Mouse (Mus musculus): ENCODE measurements around the gene Gm20388. TPM values are rescaled to one million over a fixed set of nuclear protein-coding genes. Genes with fewer than 3 reads are reported as not detected.

Gene Gm20388
- total RNA-seq, 1 experiment from 2014 or later = 18.4 TPM

DNA sequence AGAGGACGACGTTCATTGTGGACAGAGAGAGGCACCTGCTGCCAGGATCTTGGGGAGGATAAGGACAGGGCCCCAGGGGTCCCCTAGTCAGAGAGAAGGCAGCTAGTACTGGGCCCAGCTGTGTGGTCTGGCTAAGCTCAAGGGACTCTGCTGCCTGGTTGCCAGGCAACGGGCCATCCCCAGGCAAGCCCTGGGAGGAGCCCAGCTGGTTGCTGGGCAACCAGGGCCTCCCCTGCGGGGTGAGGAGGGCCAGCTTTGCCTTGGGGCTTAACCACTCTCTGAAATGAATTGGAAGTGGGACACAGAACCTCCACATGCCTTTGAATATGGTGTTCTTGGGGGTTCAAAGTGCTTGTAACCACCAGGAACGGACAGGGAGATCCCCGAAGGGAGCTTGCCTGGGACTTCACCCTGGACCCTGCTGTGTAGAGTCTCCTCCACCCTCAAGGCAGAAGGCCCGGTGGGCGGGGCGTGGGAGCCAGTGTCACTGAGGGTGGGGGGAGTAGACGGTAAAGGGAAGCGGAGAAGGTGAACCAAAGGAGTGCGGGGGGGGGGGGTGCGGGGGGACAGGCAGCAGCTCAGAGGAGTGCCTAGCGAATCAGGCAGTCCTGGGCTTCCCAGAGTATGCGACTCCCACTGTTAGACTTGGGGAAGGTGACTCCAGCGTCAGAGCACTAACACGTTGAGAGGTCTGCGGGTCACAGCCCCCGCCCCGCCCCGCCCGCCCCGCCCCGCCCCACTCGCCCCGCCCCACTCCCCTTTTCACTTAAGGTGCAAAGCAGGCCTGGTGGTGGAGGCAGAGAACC lies 266.9 kb downstream of the Gm20388 start, which contains the start of gene Fam92b:
TSS of gene Fam92b (minus strand) at position 149 of the 806 bp plus-strand sequence.
- ATAC-seq (replicated peaks in 1 of 2; ENCODE audit: insufficient read depth in 1 of 2, low FRiP score in 2 of 2, low TSS enrichment in 1 of 2, low read depth in 1 of 2, poor library complexity in 2 of 2, severe bottlenecking in 2 of 2) = peak; percentile 59 to 60

DNA sequence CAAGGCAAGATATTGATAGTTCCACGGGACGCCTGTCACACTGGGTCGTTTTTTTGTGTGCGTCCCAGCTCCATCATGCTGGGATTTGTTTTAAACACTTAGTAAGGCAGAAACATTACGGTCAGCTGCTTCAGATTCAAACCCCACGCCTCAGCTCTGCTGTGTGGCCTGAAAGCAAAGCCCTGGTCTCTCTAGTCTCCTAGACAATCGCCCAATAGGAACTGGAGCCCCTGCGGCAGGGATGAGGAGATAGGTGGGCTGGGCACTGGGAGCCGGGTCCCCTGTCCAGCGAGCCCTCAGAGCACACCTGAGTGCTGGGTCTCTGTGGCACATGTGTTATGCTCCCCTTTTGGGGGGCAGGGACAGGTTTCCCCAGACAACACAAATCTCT lies 267.5 kb downstream of the Gm20388 start:
- ATAC-seq (replicated peaks in 1 of 2; ENCODE audit: insufficient read depth in 1 of 2, low FRiP score in 2 of 2, low TSS enrichment in 1 of 2, low read depth in 1 of 2, poor library complexity in 2 of 2, severe bottlenecking in 2 of 2) = no peak

DNA sequence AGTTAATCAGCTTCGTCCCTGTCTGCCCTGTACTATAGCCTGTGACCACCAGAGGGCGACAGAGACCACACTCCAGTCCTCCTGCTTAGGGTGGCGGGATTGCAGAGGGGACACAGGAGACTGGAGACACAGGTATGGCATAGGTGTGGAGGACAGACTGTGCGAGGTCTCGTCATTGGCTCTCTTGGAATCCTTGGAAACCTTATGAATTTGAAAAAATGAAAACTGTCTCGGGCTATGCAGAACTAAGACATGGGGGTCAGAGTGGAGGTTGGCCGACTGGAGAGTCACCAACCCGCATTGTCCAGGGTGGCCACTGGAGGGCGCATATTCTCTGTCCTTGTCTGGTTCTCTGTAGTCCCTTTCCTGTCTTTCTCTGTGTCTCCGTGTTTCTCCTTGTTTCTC lies 268.4 kb downstream of the Gm20388 start:
- peak; percentile 79 to 80 for ATAC-seq (replicated peaks in 1 of 2; ENCODE audit: insufficient read depth in 1 of 2, low FRiP score in 2 of 2, low TSS enrichment in 1 of 2, low read depth in 1 of 2, poor library complexity in 2 of 2, severe bottlenecking in 2 of 2)

DNA sequence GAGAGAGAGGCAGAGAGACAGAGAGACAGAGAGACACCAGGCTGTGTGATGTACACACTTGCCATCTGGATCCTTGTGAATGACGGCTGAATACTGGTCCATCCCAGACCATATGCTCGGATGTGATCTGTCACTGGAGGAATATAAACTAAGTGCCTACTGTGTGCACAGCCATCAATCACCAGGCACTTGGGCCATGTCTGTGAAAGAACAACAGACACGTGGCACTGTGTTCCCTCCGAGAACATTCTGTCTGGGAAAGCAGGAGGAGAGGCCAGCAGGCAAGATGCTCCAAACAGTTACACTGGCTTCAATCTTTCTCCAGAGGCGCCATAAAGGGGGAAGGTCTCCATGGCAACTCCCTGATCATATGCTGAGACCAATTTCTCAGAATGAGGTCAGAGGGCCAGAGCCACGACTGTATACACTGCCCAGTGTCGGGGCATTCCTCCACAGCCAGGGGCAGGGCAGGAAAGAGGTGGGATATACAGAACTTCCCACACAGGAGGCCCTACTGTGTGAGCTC lies 269.9 kb downstream of the Gm20388 start:
- ATAC-seq (replicated peaks in 1 of 2; ENCODE audit: insufficient read depth in 1 of 2, low FRiP score in 2 of 2, low TSS enrichment in 1 of 2, low read depth in 1 of 2, poor library complexity in 2 of 2, severe bottlenecking in 2 of 2) = no peak

DNA sequence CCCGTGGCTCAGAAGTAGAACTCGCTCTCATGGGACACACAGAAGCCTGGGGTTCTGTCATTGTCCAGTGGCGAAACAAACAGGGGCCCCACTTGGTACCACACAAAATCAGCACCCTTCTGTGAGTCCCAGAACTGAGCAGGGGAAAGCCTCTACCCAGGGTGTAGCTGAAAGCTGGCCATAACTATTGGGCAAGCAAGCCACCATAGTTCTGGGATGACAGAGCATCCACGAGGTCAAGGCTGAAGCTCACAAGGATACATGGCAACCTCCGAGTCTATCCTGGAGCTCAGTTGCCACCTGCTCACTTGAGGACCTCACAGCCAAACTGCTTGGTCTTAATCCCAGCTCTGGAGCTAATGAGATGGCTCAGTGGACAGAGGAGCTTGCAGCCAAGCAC lies 270.6 kb downstream of the Gm20388 start:
- ATAC-seq (replicated peaks in 1 of 2; ENCODE audit: insufficient read depth in 1 of 2, low FRiP score in 2 of 2, low TSS enrichment in 1 of 2, low read depth in 1 of 2, poor library complexity in 2 of 2, severe bottlenecking in 2 of 2) = no peak

DNA sequence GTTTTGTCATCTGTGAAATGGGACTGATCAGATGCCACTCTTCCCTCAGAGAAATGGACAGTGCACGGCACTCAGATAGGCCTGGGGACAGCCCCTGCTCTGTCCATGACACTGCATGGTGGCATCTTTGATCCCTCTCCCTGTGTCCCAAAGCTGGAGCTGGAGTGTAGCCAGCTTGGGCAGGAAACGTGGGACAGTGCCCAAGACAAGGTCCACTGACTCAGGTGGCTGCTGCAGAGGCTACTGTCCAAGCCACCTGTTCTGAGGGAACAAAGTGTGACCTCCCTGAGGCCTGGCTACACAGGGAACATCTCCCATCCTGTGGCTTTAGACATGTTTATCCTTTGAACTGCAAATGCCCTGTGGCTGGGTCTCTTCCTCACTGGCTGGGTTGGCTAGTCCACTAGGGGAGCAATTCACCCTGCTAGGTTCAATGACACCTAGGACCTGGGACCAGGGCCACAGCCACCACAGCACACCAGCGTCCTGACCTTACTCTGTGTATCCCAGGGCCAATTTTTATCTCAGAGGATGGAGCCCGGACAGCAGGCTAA lies 271.3 kb downstream of the Gm20388 start:
- ATAC-seq (replicated peaks in 1 of 2; ENCODE audit: insufficient read depth in 1 of 2, low FRiP score in 2 of 2, low TSS enrichment in 1 of 2, low read depth in 1 of 2, poor library complexity in 2 of 2, severe bottlenecking in 2 of 2) = no peak

DNA sequence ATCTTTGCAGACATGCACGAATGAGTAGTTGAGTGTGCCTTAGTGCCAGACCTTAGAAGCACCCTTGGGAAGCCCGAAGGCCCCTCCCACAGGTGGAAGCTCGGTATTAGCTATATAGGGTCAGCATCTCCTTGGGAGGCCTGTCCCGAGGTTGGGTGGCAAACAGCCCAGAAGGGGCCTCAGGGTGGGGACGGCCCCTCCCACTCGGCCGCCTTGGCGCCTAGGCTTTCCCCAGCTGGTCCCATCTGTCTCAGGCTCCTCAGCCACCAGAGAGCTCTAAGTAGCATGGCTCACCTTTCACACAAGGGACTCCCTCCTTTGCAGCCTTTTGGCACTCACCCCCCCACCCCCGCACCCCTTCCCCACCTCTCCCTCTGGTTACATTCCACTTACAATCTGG lies 273.7 kb downstream of the Gm20388 start:
- no peak for ATAC-seq (replicated peaks in 1 of 2; ENCODE audit: insufficient read depth in 1 of 2, low FRiP score in 2 of 2, low TSS enrichment in 1 of 2, low read depth in 1 of 2, poor library complexity in 2 of 2, severe bottlenecking in 2 of 2)

DNA sequence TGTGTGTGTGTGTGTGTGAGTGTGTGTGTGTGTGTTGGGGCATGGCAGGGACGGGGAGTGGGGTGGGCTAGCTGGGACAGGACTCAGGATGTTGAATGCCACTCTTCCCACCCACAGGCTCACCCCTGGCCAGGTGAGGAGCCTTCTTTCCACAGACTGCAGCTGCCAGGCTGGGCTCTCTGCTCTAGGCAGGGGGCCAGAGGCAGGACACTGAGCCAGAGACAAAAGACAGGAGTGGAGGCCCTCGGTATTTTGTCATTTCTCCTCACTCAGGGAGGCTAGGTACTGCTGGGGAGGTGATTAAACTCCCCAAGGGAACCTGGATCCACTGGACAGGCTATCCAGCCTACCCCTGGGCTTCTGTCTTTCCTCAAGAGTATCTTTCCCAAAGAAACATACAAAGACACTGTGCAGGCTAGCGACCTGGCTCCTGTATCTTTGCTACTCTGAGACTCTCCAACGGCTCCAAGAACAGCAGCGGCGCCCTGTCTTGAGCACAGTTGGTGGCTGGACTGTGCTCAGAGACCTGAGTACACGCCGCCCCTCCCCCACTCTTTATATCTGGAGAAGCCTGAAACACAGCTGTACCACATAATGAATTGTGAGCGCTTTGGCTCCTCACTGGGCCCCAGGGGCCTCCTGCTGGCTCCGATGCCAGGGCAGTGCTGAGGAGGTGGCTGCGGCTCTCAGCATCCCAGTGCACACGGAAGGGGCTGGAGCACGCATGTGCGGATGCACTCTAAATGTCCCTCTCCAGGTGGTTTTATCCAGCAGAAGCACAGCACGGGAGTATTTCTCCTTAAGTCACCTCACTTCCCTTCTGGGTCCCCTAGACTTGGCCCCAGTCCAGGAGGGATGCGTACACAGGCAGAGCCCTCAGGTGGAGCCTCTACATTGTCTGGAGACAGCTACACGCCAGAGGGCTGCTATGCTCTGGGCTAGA lies 274.5 kb downstream of the Gm20388 start:
- ATAC-seq (replicated peaks in 1 of 2; ENCODE audit: insufficient read depth in 1 of 2, low FRiP score in 2 of 2, low TSS enrichment in 1 of 2, low read depth in 1 of 2, poor library complexity in 2 of 2, severe bottlenecking in 2 of 2) = no peak

DNA sequence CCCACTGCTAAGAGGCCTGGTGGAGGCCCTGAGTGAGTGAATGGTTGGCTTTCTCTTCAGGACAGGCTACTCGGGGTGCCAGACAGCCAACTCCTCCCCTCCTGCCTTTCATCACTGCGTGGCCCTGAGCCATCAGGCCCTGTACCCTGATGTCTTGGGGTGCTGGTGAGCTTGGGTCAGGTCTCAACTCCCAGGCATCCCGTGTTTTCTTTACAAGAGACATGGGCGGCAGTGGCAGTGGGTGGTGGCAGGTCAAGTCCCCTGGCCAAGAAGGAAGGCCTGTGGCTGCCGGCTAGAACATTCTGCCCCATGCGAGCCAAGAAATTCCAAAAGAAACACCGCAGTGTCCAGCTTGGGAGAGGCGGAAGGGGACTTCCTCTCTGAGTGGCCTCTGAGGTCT lies 275.8 kb downstream of the Gm20388 start:
- ATAC-seq (replicated peaks in 1 of 2; ENCODE audit: insufficient read depth in 1 of 2, low FRiP score in 2 of 2, low TSS enrichment in 1 of 2, low read depth in 1 of 2, poor library complexity in 2 of 2, severe bottlenecking in 2 of 2) = no peak

DNA sequence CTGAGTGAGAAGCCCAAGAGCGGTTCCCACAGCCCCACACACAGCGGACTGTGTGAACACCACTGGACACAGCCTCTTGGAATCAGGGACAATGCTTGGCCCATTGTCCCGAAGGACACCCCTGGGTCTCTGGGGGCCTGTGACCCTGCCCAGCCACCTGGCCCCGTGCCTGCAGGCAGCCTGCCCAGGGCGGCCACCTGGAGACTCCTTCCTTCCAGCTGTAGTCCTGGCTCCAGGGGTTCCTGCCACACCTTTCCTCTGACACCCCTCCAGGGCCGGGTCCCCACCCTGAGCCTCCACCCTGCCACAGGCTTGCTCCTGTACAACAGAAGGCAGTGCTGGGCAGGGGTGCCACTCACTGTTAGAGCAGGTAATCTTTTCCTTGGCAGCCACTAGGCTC lies 277.9 kb downstream of the Gm20388 start:
- ATAC-seq (replicated peaks in 1 of 2; ENCODE audit: insufficient read depth in 1 of 2, low FRiP score in 2 of 2, low TSS enrichment in 1 of 2, low read depth in 1 of 2, poor library complexity in 2 of 2, severe bottlenecking in 2 of 2) = no peak

DNA sequence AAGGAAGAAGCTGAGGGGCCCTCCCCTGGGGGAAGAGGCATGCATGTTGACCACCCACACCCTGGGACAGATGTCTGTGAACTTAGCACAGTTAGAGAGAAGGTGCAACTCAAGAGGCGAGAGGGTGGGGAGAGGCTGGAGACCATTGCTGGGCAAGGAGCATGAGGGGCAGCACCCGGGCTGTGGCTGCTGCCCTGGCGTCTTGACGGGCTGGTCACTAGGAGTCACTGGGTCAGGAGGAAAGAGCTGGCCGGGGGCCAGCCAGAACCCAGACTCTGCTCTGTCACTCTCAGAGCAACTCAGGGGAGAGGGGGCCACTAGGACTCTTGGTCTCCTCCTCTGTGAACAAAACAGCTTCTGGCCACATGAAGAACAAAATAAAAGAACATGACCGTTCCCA lies 278.8 kb downstream of the Gm20388 start:
- ATAC-seq (replicated peaks in 1 of 2; ENCODE audit: insufficient read depth in 1 of 2, low FRiP score in 2 of 2, low TSS enrichment in 1 of 2, low read depth in 1 of 2, poor library complexity in 2 of 2, severe bottlenecking in 2 of 2) = no peak

DNA sequence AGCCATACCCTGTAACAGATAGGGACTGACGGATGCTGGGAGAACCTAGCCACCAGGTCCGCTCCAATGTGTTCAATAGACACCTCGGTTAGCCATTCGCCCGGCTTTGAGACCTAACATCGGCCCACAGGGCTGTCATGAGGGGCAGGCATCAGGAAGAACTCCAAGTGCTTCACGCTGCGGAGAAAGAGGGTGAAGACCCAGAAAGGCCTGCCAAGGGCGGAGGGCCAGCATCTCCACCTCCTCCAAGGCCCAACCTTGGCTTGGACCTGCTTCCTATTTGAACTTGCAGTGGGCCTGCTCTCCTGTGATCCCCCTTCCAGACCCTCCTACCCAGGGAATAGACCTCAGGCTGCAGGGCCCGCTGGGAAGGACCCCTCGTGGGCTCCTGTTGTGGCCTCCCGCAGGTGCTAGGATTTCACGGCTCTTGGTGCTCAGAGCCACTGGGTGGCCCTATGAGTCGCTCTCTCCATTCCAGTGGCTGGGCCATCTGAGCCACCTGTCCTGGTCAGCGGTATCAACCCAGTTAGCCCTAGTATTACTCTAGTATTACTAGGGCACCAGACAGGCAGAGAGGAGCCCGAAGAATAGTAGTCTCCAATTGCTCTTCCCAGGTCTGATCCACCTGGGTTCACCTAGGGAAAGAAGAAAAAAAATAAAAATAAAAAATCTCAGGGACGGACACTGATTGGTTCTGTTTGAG lies 279.6 kb downstream of the Gm20388 start:
- no peak for ATAC-seq (replicated peaks in 1 of 2; ENCODE audit: insufficient read depth in 1 of 2, low FRiP score in 2 of 2, low TSS enrichment in 1 of 2, low read depth in 1 of 2, poor library complexity in 2 of 2, severe bottlenecking in 2 of 2)

DNA sequence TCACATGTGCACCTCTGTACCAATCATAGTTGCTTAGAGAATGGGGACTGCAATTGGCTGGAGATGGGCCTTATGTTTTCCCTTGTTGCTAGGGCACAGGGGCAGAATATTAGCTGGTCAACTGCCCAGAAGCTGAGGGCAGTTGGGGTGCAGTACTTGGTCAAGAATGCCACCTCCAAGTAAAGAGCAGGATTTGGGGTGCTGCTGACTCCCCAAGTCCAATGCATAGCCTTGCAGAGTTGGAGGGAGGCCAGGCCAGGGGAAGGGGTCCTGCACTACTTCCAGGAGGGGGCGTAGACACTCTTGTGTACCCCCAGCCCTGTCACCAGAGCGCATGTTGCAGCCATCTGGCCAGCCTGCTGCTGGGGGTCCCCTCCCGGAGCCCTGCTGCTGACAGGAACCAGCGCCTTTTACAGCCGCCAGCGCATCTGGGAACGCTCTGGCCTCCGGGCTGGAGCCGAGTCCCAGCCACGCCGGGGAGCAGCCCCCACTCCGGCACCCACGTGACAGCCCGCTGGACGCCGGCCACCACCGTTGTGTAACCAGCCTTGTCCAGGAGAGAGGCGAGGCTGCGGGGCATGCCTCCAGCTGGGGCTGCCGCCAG lies 280.3 kb downstream of the Gm20388 start:
- ATAC-seq (replicated peaks in 1 of 2; ENCODE audit: insufficient read depth in 1 of 2, low FRiP score in 2 of 2, low TSS enrichment in 1 of 2, low read depth in 1 of 2, poor library complexity in 2 of 2, severe bottlenecking in 2 of 2) = no peak

DNA sequence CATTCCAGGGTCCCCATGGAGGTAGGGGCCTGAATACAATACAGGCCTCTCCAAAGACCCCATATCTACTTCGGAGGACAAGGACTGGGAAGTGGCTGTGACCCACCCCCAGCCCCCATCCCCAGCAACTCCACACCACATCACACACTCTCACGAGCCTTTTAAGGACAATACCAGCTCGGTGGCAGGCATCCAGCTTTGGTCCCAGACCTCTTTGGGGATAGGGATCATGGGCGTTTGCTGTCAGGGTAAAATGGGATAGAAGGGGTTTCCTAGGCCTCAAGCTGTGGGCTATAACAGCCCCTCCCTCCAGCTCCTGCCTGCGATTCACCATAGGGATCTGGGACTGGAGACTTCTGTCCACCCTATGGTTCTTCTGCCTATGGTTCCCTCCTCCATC lies 281.0 kb downstream of the Gm20388 start:
- ATAC-seq (replicated peaks in 1 of 2; ENCODE audit: insufficient read depth in 1 of 2, low FRiP score in 2 of 2, low TSS enrichment in 1 of 2, low read depth in 1 of 2, poor library complexity in 2 of 2, severe bottlenecking in 2 of 2) = no peak

DNA sequence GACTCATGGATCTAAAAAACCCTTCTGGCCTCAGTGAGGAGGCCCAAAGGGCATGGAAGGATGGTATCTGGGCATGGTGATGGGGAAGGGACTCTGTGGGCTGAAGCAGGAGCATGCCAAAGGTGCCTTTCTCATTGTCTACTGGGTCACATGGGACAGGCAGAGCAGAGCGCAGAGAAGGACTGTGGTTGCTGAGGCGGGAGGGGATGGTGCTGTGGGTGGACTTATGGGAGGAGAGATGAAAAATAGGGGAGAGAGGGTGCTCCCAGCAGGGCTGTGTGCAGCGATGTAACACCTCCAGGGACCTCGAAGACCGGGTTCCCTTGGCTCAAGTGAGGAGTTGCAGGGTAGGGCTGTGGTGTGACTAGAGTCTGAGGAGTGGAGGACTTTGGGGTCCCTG lies 281.5 kb downstream of the Gm20388 start:
- no peak for ATAC-seq (replicated peaks in 1 of 2; ENCODE audit: insufficient read depth in 1 of 2, low FRiP score in 2 of 2, low TSS enrichment in 1 of 2, low read depth in 1 of 2, poor library complexity in 2 of 2, severe bottlenecking in 2 of 2)

DNA sequence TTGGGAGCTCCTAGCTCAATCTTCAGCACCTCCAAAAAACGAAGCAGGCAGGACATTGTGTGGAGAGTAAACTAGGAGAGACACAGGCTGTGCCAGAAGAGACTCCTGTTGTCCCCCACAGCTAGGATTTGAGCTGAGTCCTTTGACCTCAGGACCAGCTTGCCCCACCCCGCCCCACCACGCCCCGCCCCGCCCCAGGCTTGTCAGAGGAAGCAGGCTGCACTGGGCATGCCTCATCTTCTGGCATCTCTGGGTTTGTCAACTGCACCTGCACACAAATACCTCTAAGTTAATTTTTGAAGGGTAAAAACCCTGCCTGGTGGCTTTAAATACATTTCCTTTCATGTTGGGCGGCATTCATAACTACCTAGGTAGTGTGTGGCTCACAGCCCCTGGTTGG lies 290.7 kb downstream of the Gm20388 start:
- ATAC-seq (replicated peaks in 1 of 2; ENCODE audit: insufficient read depth in 1 of 2, low FRiP score in 2 of 2, low TSS enrichment in 1 of 2, low read depth in 1 of 2, poor library complexity in 2 of 2, severe bottlenecking in 2 of 2) = no peak

DNA sequence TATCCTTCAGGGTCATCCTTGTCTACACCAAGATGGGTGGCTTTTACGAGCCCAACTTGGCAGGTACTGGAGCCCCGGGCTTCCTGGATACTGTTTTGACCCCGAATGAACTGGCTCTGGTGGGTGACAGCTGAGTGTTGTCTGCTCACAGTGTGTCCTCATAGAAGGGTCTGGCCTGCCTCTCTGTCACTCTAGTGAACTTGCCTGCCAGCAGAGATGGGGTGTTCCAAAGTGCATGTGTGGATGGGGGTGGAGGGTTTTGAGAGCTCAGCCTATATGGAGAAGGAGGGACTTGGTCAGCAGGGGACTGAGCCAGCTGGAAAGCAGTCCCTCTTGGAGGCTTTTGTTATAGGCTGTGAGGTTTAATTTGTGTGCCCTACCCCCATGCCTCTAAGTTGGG lies 291.9 kb downstream of the Gm20388 start:
- ATAC-seq (replicated peaks in 1 of 2; ENCODE audit: insufficient read depth in 1 of 2, low FRiP score in 2 of 2, low TSS enrichment in 1 of 2, low read depth in 1 of 2, poor library complexity in 2 of 2, severe bottlenecking in 2 of 2) = no peak
